Mouse (Mus musculus) forebrain, embryonic 15.5 days (tissue): Measurements from ENCODE around the gene Snapc4. TPM values are rescaled to one million over a fixed set of nuclear protein-coding genes. Genes with fewer than 3 reads are reported as not detected.

Source experiments
- ATAC-seq: fragments of 200-750 bp; cut with Nextera tagmentation; replicated peaks from 2 replicates; pipeline ENCODE4 v1.8.0; 2017; ENCODE audit warnings: mild to moderate bottlenecking, moderate TSS enrichment, moderate library complexity
- H3K27ac ChIP-seq: fragments of 300-500 bp; sonication (generic); replicated peaks from 2 replicates; pipeline ENCODE4 v1.5.1; 2015; ENCODE audit warnings: mild to moderate bottlenecking, inconsistent platforms
- H3K27me3 ChIP-seq: fragments of 300-500 bp; sonication (generic); 2 replicates; pipeline ENCODE4 v1.6.1; 2015; ENCODE audit warnings: inconsistent platforms
- H3K36me3 ChIP-seq: fragments of 300-500 bp; sonication (generic); 2 replicates; pipeline ENCODE4 v1.6.1; 2015; ENCODE audit warnings: mild to moderate bottlenecking, inconsistent platforms
- H3K4me1 ChIP-seq: fragments of 300-500 bp; sonication (generic); 2 replicates; pipeline ENCODE4 v1.6.1; 2015; ENCODE audit warnings: inconsistent platforms
- H3K4me2 ChIP-seq: fragments of 300-500 bp; sonication (generic); replicated peaks from 2 replicates; pipeline ENCODE4 v1.6.1; 2015; ENCODE audit warnings: mild to moderate bottlenecking, inconsistent platforms
- H3K4me3 ChIP-seq: fragments of 300-500 bp; sonication (generic); 2 replicates; pipeline ENCODE4 v1.5.1; 2015; ENCODE audit warnings: mild to moderate bottlenecking, inconsistent platforms
- H3K9ac ChIP-seq: fragments of 300-500 bp; sonication (generic); replicated peaks from 2 replicates; pipeline ENCODE4 v1.6.1; 2015; ENCODE audit warnings: mild to moderate bottlenecking, inconsistent platforms
- H3K9me3 ChIP-seq: fragments of 300-500 bp; sonication (generic); 2 replicates; pipeline ENCODE4 v1.6.1; 2016; ENCODE audit warnings: inconsistent platforms
- WGBS: fragments of 180-500 bp; shearing (Covaris S2); methylation state at CpG from one replicate; pipeline ENCODE4 v1.1.7; 2015; ENCODE audit warnings: mixed read lengths; 5-methylcytosine and 5-hydroxymethylcytosine counted together
- polyA plus RNA-seq: library from polyadenylated mRNA; unstranded; fragments of >200 nt; fragmentation: Nextera tagmentation; extraction: Ambion mirVana; gene quantifications from 2 replicates; pipeline ENCODE4 v1.2.1, GENCODE M21; 2015

Gene Snapc4
- polyA plus RNA-seq, 1 experiment from 2014 or later = 31.6 TPM

DNA sequence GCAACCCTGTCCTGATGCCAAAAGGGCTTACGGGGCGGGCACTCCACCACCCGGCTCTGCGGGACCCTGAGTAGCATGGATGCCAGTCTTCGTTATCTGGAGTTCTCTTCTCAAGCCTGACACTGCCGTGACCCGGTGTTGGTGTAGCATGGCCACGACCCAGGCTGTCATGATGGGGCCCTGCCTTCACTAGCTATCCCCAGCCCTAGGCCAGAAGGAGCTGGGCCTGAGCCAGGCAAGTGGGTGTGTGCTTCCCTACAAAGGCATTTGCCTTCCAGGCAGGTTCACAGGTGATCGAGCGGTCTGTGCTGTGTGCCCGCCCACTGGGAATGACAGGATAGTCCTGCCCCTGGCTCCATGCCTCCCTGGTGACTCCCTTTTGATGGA is 64.5 kb downstream of the Snapc4 start:
- WGBS = under 1% methylated on average over 11 of the region's 11 CpGs
- Histone ChIP-seq H3K4me2 (peak overlapping the region; percentile 84), H3K36me3 (no peaks in the 10 kb centered on the region), H3K27me3 (no peaks in the 10 kb centered on the region), H3K9ac (peak overlapping the region; percentile 96), H3K4me3 (peak overlapping the region; percentile 80), H3K4me1 (peaks cover 41% of the 10 kb centered on the region), H3K9me3 (no peaks in the 10 kb centered on the region), H3K27ac (peak overlapping the region; percentile 96)
- ATAC-seq = peak; percentile 17

- peak within 1 kb of the TSS; percentile 96 for H3K27ac ChIP-seq
- WGBS = under 1% methylated on average over 56 of the region's 66 CpGs
- H3K9me3 ChIP-seq = no peaks in the 10 kb centered on the region
- peak within 1 kb of the TSS; percentile 80 for H3K4me3 ChIP-seq
- H3K9ac ChIP-seq = peak within 1 kb of the TSS; percentile 96
- peak; percentile 87 for ATAC-seq
- H3K4me1 ChIP-seq = peaks cover 40% of the 10 kb centered on the region
- H3K27me3 ChIP-seq = no peaks in the 10 kb centered on the region
- H3K4me2 ChIP-seq = peak within 1 kb of the TSS; percentile 84
- H3K36me3 ChIP-seq = no peaks in the 10 kb centered on the region
These were observed 65.2 kb downstream of the Snapc4 start, which contains the start of gene Gpsm1 for GRCm38 (mm10) chr2:26315072-26315924. Gene Gpsm1, plus strand, starts transcription at chr2:26315515.

- peak overlapping the region; percentile 96 for H3K27ac ChIP-seq
- WGBS = 63% methylated on average over 13 of the region's 13 CpGs
- ATAC-seq = no peak
These were observed 66.0 kb downstream of the Snapc4 start for GRCm38 (mm10) chr2:26314281-26315071.

GRCm38 (mm10) chr2:26313394-26313793 is 67.1 kb downstream of the Snapc4 start:
- H3K27ac ChIP-seq = no peak overlapping the region

More at GRCm38 (mm10) chr2:26314281-26315071, 66.0 kb downstream of the Snapc4 start:
- H3K9me3 ChIP-seq = no peaks in the 10 kb centered on the region
- H3K36me3 ChIP-seq = no peaks in the 10 kb centered on the region
- no peaks in the 10 kb centered on the region for H3K27me3 ChIP-seq
- H3K4me1 ChIP-seq = peaks cover 33% of the 10 kb centered on the region
- H3K9ac ChIP-seq = peak overlapping the region; percentile 96; the same call in 1 of the 2 replicates
- peak overlapping the region; percentile 80 for H3K4me3 ChIP-seq
- peak overlapping the region; percentile 84; the same call in 1 of the 2 replicates for H3K4me2 ChIP-seq

GRCm38 (mm10) chr2:26312812-26313211 is 67.6 kb downstream of the Snapc4 start:
- no peaks in the 10 kb centered on the region for H3K36me3 ChIP-seq
- H3K27ac ChIP-seq = no peak overlapping the region
- no peak overlapping the region for H3K9ac ChIP-seq
- no peaks in the 10 kb centered on the region for H3K9me3 ChIP-seq
- no peak for ATAC-seq
- no peaks in the 10 kb centered on the region for H3K27me3 ChIP-seq
- H3K4me3 ChIP-seq = no peak overlapping the region
- H3K4me2 ChIP-seq = no peak overlapping the region
- H3K4me1 ChIP-seq = peaks cover 16% of the 10 kb centered on the region
- 67% methylated on average over 2 of the region's 2 CpGs for WGBS

More at GRCm38 (mm10) chr2:26313394-26313793, 67.1 kb downstream of the Snapc4 start:
- 92% methylated on average over 1 of the region's 1 CpGs for WGBS
- Histone ChIP-seq H3K36me3 (no peaks in the 10 kb centered on the region), H3K27me3 (no peaks in the 10 kb centered on the region), H3K9ac (no peak overlapping the region), H3K4me1 (peaks cover 22% of the 10 kb centered on the region), H3K4me2 (no peak overlapping the region), H3K9me3 (no peaks in the 10 kb centered on the region), H3K4me3 (no peak overlapping the region)
- ATAC-seq = no peak

Other genes starting within 250 kb of the Snapc4 start
- gene Lhx3, start 172.4 kb downstream of the Snapc4 start, polyA plus RNA-seq = 0.10 TPM in 1 of 2 replicates, not detected in the other
- gene Qsox2, start 143.1 kb downstream of the Snapc4 start, polyA plus RNA-seq = 15.6 and 15.7 TPM in 2 replicates
- 0.18 and 0.24 TPM in 2 replicates for gene Ccdc187, start 86.1 kb downstream of the Snapc4 start, polyA plus RNA-seq
- gene Gpsm1, start 65.1 kb downstream of the Snapc4 start, polyA plus RNA-seq = 144 and 151 TPM in 2 replicates
- gene Dnlz, start 28.5 kb downstream of the Snapc4 start, polyA plus RNA-seq = 33.0 and 33.5 TPM in 2 replicates
- 1.4 and 1.5 TPM in 2 replicates for gene Card9, start 19.7 kb downstream of the Snapc4 start, polyA plus RNA-seq
- gene Entr1, start 8.7 kb upstream of the Snapc4 start, polyA plus RNA-seq = 191 and 194 TPM in 2 replicates
- gene Pmpca, start 8.7 kb upstream of the Snapc4 start, polyA plus RNA-seq = 90.2 and 98.3 TPM in 2 replicates
- gene Inpp5e, start 28.6 kb upstream of the Snapc4 start, polyA plus RNA-seq = 20.6 and 22.4 TPM in 2 replicates
- gene Sec16a, start 64.6 kb upstream of the Snapc4 start, polyA plus RNA-seq = 18.3 and 19.8 TPM in 2 replicates
- 22.6 and 26.1 TPM in 2 replicates for gene Notch1, start 136.0 kb upstream of the Snapc4 start, polyA plus RNA-seq
- gene Egfl7, start 199.4 kb upstream of the Snapc4 start, polyA plus RNA-seq = 46.4 and 56.9 TPM in 2 replicates
- gene Gm20532, start 206.0 kb upstream of the Snapc4 start, polyA plus RNA-seq = not detected in 2 replicates
- gene Agpat2, start 223.8 kb upstream of the Snapc4 start, polyA plus RNA-seq = 3.4 and 3.9 TPM in 2 replicates
- gene Fam69b, start 247.8 kb upstream of the Snapc4 start, polyA plus RNA-seq = 111 and 121 TPM in 2 replicates